8 mouse cellular contexts compared by ENCODE assay signal in genomic region chr15:77798664-77799490, GRCm38 (mm10). TPM values are rescaled to one million over a fixed set of nuclear protein-coding genes. Genes with fewer than 3 reads are reported as not detected.
DNase-seq lines count a peak whose midpoint lies in the region; ATAC-seq lines count a peak whose summit lies in the region.

No protein-coding gene starts in this region.

- no peak for ATAC-seq in forebrain, embryonic 16.5 days
- peak; percentile 75 for ATAC-seq in intestine, embryonic 15.5 days
- ATAC-seq in liver, embryonic 15.5 days (ENCODE audit: insufficient read depth) = no peak

- peaks cover 6% of the 10 kb centered on the region for H3K4me1 ChIP-seq in forebrain, embryonic 16.5 days (replicated peaks; ENCODE audit: control insufficient read depth, insufficient read depth, low read length)
- peaks cover 51% of the 10 kb centered on the region for H3K4me1 ChIP-seq in intestine, embryonic 15.5 days (replicated peaks)
- H3K4me1 ChIP-seq in liver, embryonic 15.5 days (replicated peaks) = peaks cover 58% of the 10 kb centered on the region

- no peaks in the 10 kb centered on the region for H3K9me3 ChIP-seq in forebrain, embryonic 16.5 days (ENCODE audit: control insufficient read depth, low read length)
- H3K9me3 ChIP-seq in intestine, embryonic 15.5 days = no peaks in the 10 kb centered on the region
- H3K9me3 ChIP-seq in liver, embryonic 15.5 days (replicated peaks) = no peaks in the 10 kb centered on the region

- 33% methylated on average over 14 of the region's 14 CpGs for WGBS in forebrain, embryonic 16.5 days
- 15% methylated on average over 14 of the region's 14 CpGs for WGBS in intestine, embryonic 15.5 days
- 29% methylated on average over 14 of the region's 14 CpGs for WGBS in liver, embryonic 15.5 days (ENCODE audit: insufficient replicate concordance)

- H3K4me2 ChIP-seq in forebrain, embryonic 16.5 days (ENCODE audit: low read length) = no peak overlapping the region
- H3K4me2 ChIP-seq in intestine, embryonic 15.5 days (replicated peaks) = peak overlapping the region; percentile 10
- no peak overlapping the region; the same call in 1 of the 2 replicates for H3K4me2 ChIP-seq in liver, embryonic 15.5 days

- H3K27ac ChIP-seq in forebrain, embryonic 16.5 days (ENCODE audit: low read length) = peak overlapping the region; percentile 60
- peak overlapping the region; percentile 95 for H3K27ac ChIP-seq in intestine, embryonic 15.5 days
- peak overlapping the region; percentile 55 for H3K27ac ChIP-seq in liver, embryonic 15.5 days (replicated peaks)

- H3K9ac ChIP-seq in forebrain, embryonic 16.5 days (replicated peaks; ENCODE audit: low read depth, low read length) = no peak overlapping the region
- no peak overlapping the region; the same call in 1 of the 2 replicates for H3K9ac ChIP-seq in intestine, embryonic 15.5 days
- H3K9ac ChIP-seq in liver, embryonic 15.5 days = no peak overlapping the region

- no peaks in the 10 kb centered on the region for H3K36me3 ChIP-seq in forebrain, embryonic 16.5 days (ENCODE audit: control insufficient read depth, insufficient read depth)
- peaks cover 31% of the 10 kb centered on the region for H3K36me3 ChIP-seq in intestine, embryonic 15.5 days
- peaks cover 91% of the 10 kb centered on the region for H3K36me3 ChIP-seq in liver, embryonic 15.5 days (replicated peaks)

- DNase-seq in heart, adult 18-20 months = peak; percentile 52
- no peak for DNase-seq in heart, adult 8-10 months (ENCODE audit: low spot score)
- peak; percentile 64 for DNase-seq in adrenal gland, postnatal 14 days
- DNase-seq in neural tube, embryonic 10.5 days (ENCODE audit: extremely low spot score, low spot score) = peak; percentile 61
- no peak for DNase-seq in layer of hippocampus, postnatal 10 days (ENCODE audit: low spot score in 2 of 2)

- no peak overlapping the region for H3K4me3 ChIP-seq in forebrain, embryonic 16.5 days (replicated peaks; ENCODE audit: low read length)
- H3K4me3 ChIP-seq in intestine, embryonic 15.5 days (replicated peaks) = peak overlapping the region; percentile 4; the same call in 1 of the 2 replicates
- no peak overlapping the region for H3K4me3 ChIP-seq in liver, embryonic 15.5 days (replicated peaks)

- H3K27me3 ChIP-seq in forebrain, embryonic 16.5 days (replicated peaks; ENCODE audit: control insufficient read depth, insufficient read depth, low read length) = no peaks in the 10 kb centered on the region
- no peaks in the 10 kb centered on the region for H3K27me3 ChIP-seq in intestine, embryonic 15.5 days (replicated peaks)
- no peaks in the 10 kb centered on the region for H3K27me3 ChIP-seq in liver, embryonic 15.5 days

RNA-seq across cellular contexts. Expression of gene Apol8, which starts 42.1 kb away (rescaled TPM):
- total RNA-seq in heart, adult 18-20 months (2021) = not detected
- total RNA-seq in heart, adult 8-10 months (2022) = not detected
- 0.30 and 1.7 TPM in 2 replicates for total RNA-seq in adrenal gland, postnatal 14 days (2021)
- polyA plus RNA-seq in forebrain, embryonic 16.5 days (2015; fragmentation: Nextera tagmentation; extraction: Ambion mirVana) = 0.22 TPM in 1 of 2 replicates, not detected in the other
- 0.18 and 0.35 TPM in 2 replicates for polyA plus RNA-seq in intestine, embryonic 15.5 days (2015; fragmentation: Nextera tagmentation; extraction: Ambion mirVana)
- 27.0 and 28.5 TPM in 2 replicates for polyA plus RNA-seq in liver, embryonic 15.5 days (2015; fragmentation: Nextera tagmentation; extraction: Ambion mirVana)
- total RNA-seq in layer of hippocampus, postnatal 10 days (2021) = 1 to 10 TPM; 1.4 to 1.8 TPM

RNA-seq across cellular contexts. Expression of gene Myh9, which starts 43.1 kb away (rescaled TPM):
- 100 to 1,000 TPM; 117 to 119 TPM for total RNA-seq in heart, adult 18-20 months (2021)
- 100 to 1,000 TPM in 1 of 4 experiments, 10 to 100 TPM in 3; 72.5 to 127 (median 97.2) TPM for total RNA-seq in heart, adult 8-10 months (2022)
- total RNA-seq in adrenal gland, postnatal 14 days (2021) = 280 and 301 TPM in 2 replicates
- 12.2 and 13.6 TPM in 2 replicates for polyA plus RNA-seq in forebrain, embryonic 16.5 days (2015; fragmentation: Nextera tagmentation; extraction: Ambion mirVana)
- 51.6 and 52.9 TPM in 2 replicates for polyA plus RNA-seq in intestine, embryonic 15.5 days (2015; fragmentation: Nextera tagmentation; extraction: Ambion mirVana)
- polyA plus RNA-seq in liver, embryonic 15.5 days (2015; fragmentation: Nextera tagmentation; extraction: Ambion mirVana) = 19.5 and 20.3 TPM in 2 replicates
- total RNA-seq in layer of hippocampus, postnatal 10 days (2021) = 10 to 100 TPM; 65.2 to 75.2 TPM

Comparison
In these comparisons a context has a peak if more than half of its experiments do, and no peak if none do; other contexts are left out.
1. DNase-seq: peak in heart, adult 18-20 months (2 of 2), adrenal gland, postnatal 14 days (single experiment) and neural tube, embryonic 10.5 days (single experiment); none in heart, adult 8-10 months (single experiment) and layer of hippocampus, postnatal 10 days (0 of 2).
2. Peak in every context shown above with its lines, with median percentiles within 50 percentile points of each other: H3K27ac ChIP-seq.